In genomic region chr17:26389241-26389640, GRCm38 (mm10) we compare ENCODE assay signal across 16 mouse cellular contexts. TPM values are rescaled to one million over a fixed set of nuclear protein-coding genes. Genes with fewer than 3 reads are reported as not detected.
DNase-seq lines count a peak whose midpoint lies in the region; ATAC-seq and TF ChIP-seq lines count a peak whose summit lies in the region.
"Had no signal": no experiment of that assay in that cellular context is flagged by ENCODE, and none has a peak within 500 bp of the region (broad histone marks: within the 10 kb centered on the region; RNA-seq: fewer than 3 reads in every experiment).

No protein-coding gene starts in this region.

- H3K27ac ChIP-seq in heart, adult 2 months = peak overlapping the region; percentile 78
- no peak overlapping the region for H3K27ac ChIP-seq in heart, embryonic 11.5 days (ENCODE audit: low read depth, low read length)
- H3K27ac ChIP-seq: hindbrain, embryonic 10.5 days; limb, embryonic 13.5 days had no signal

- DNase-seq in adrenal gland, postnatal 10 days = peak; percentile 59
- no peak for DNase-seq in adrenal gland, adult 2 months
- peak; percentile 64 to 70 for DNase-seq in heart, adult 2 months
- DNase-seq in heart, adult 8-10 months (ENCODE audit: low spot score) = peak; percentile 71
- DNase-seq in kidney, postnatal 14 days = peak; percentile 64
- DNase-seq in adipocyte (ENCODE audit: low spot score) = no peak
- DNase-seq in right cerebral cortex, adult 2 months (ENCODE audit: low spot score in 2 of 2) = no peak
- DNase-seq: cerebellum, adult 9-11 months; retina, postnatal 1 day; thymus, postnatal 25 days had no signal

- no peak overlapping the region for H3K4me3 ChIP-seq in heart, adult 2 months
- H3K4me3 ChIP-seq in heart, embryonic 11.5 days (ENCODE audit: low read depth, low read length) = no peak overlapping the region
- H3K4me3 ChIP-seq: erythroblast, embryonic 14.5 days; hindbrain, embryonic 10.5 days; limb, embryonic 13.5 days had no signal

- no peaks in the 10 kb centered on the region; the same call in 1 of the 2 replicates for H3K9me3 ChIP-seq in heart, embryonic 11.5 days (replicated peaks; ENCODE audit: control insufficient read depth, low read length)
- H3K9me3 ChIP-seq: hindbrain, embryonic 10.5 days had no signal

- H3K36me3 ChIP-seq in heart, adult 2 months (ENCODE audit: control insufficient read depth, insufficient read depth, low read length) = no peaks in the 10 kb centered on the region
- no peaks in the 10 kb centered on the region for H3K36me3 ChIP-seq in heart, embryonic 11.5 days (ENCODE audit: control insufficient read depth, insufficient read depth, low read length)
- H3K36me3 ChIP-seq: hindbrain, embryonic 10.5 days; limb, embryonic 13.5 days had no signal

- H3K4me1 ChIP-seq in heart, adult 2 months (ENCODE audit: control insufficient read depth, insufficient read depth, low read length) = peaks cover 32% of the 10 kb centered on the region
- peaks cover 3% of the 10 kb centered on the region; the same call in 1 of the 2 replicates for H3K4me1 ChIP-seq in heart, embryonic 11.5 days (ENCODE audit: control insufficient read depth, insufficient read depth, low read length)
- H3K4me1 ChIP-seq: limb, embryonic 13.5 days had no signal

- H3K79me2 ChIP-seq in heart, adult 2 months (replicated peaks; ENCODE audit: control insufficient read depth, insufficient read depth, low read length) = no peaks in the 10 kb centered on the region

- no peaks in the 10 kb centered on the region for H3K27me3 ChIP-seq in heart, adult 2 months (ENCODE audit: control insufficient read depth, insufficient read depth, low read length)
- no peaks in the 10 kb centered on the region for H3K27me3 ChIP-seq in heart, embryonic 11.5 days (ENCODE audit: control insufficient read depth, insufficient read depth, low read length)

- no peak for ATAC-seq in heart, embryonic 11.5 days (replicated peaks; ENCODE audit: insufficient number of reproducible peaks, low FRiP score, low TSS enrichment)
- ATAC-seq: forebrain, embryonic 16.5 days had no signal

- intact Hi-C loops in heart, adult 2 months (cut with DNase I) = no loop called here

- no peak for TF ChIP-seq POLR2A in heart, adult 2 months (IDR thresholded peaks at IDR 0.05; ENCODE audit: insufficient read depth, low read depth, low read length)

- H3K9ac ChIP-seq in heart, adult 2 months (ENCODE audit: low read depth, low read length) = no peak overlapping the region
- H3K9ac ChIP-seq in heart, embryonic 11.5 days (ENCODE audit: low read depth, low read length) = no peak overlapping the region
- H3K9ac ChIP-seq: limb, embryonic 13.5 days had no signal

- H3K4me2 ChIP-seq in heart, embryonic 11.5 days = no peak overlapping the region
- H3K4me2 ChIP-seq: limb, embryonic 13.5 days; midbrain, embryonic 11.5 days had no signal

- no peak for TF ChIP-seq CTCF in heart, adult 2 months (IDR thresholded peaks at IDR 0.05)

- TF ChIP-seq EP300 in heart, adult 2 months (IDR thresholded peaks at IDR 0.05; ENCODE audit: insufficient read depth, low read depth, low read length) = 0 out of 2 replicates have a peak, but pooled peaks have one; percentile 47

- 57% methylated on average over 9 of the region's 9 CpGs for WGBS in heart, adult 2 months
- 75% methylated on average over 9 of the region's 9 CpGs for WGBS in heart, embryonic 11.5 days (ENCODE audit: insufficient replicate concordance)

RNA-seq across cellular contexts. Expression of gene Neurl1b, which starts 25.4 kb away (rescaled TPM):
- total RNA-seq in adrenal gland, postnatal 10 days (2021) = 10 to 100 TPM; 43.6 to 44.0 TPM
- 10 to 100 TPM; 31.7 to 48.5 TPM for total RNA-seq in adrenal gland, adult 2 months (2021)
- 142 and 152 TPM in 2 replicates for polyA plus RNA-seq in adrenal gland, adult 2 months (2012; rRNA removed)
- 1 to 10 TPM; 3.9 to 5.0 TPM for total RNA-seq in heart, adult 2 months (2021)
- polyA plus RNA-seq in heart, adult 2 months (2012; rRNA removed) = 4.6 and 4.7 TPM in 2 replicates
- 2.0 and 3.0 TPM in 2 replicates for polyA plus RNA-seq in heart, embryonic 11.5 days (2014; fragmentation: Nextera tagmentation; extraction: Ambion mirVana)
- 1 to 10 TPM; 3.6 to 5.1 (median 4.4) TPM for total RNA-seq in heart, adult 8-10 months (2022)
- polyA plus RNA-seq: erythroblast, embryonic 14.5 days had no signal

Comparison
In these comparisons a context has a peak if more than half of its experiments do, and no peak if none do; other contexts are left out.
1. DNase-seq: peak in adrenal gland, postnatal 10 days (single experiment), heart, adult 2 months (2 of 2), heart, adult 8-10 months (single experiment) and kidney, postnatal 14 days (single experiment); none in adrenal gland, adult 2 months (single experiment), adipocyte (single experiment) and right cerebral cortex, adult 2 months (0 of 2).
2. RNA of gene Neurl1b, which starts 25.4 kb away (total RNA-seq): 31.7 to 48.5 TPM in adrenal gland, adult 2 months and 43.6 to 44.0 TPM in adrenal gland, postnatal 10 days; 3.9 to 5.0 TPM in heart, adult 2 months and 3.6 to 5.1 TPM in heart, adult 8-10 months; every median in the first group is over 4 times any median in the second.